Mouse (Mus musculus): ENCODE results near the gene Ei24. TPM values are rescaled to one million over a fixed set of nuclear protein-coding genes. Genes with fewer than 3 reads are reported as not detected.

The Ei24 gene
- 74.8 and 106 TPM in 2 replicates for polyA plus RNA-seq (2012; rRNA removed; ENCODE audit: low replicate concordance)

DNA sequence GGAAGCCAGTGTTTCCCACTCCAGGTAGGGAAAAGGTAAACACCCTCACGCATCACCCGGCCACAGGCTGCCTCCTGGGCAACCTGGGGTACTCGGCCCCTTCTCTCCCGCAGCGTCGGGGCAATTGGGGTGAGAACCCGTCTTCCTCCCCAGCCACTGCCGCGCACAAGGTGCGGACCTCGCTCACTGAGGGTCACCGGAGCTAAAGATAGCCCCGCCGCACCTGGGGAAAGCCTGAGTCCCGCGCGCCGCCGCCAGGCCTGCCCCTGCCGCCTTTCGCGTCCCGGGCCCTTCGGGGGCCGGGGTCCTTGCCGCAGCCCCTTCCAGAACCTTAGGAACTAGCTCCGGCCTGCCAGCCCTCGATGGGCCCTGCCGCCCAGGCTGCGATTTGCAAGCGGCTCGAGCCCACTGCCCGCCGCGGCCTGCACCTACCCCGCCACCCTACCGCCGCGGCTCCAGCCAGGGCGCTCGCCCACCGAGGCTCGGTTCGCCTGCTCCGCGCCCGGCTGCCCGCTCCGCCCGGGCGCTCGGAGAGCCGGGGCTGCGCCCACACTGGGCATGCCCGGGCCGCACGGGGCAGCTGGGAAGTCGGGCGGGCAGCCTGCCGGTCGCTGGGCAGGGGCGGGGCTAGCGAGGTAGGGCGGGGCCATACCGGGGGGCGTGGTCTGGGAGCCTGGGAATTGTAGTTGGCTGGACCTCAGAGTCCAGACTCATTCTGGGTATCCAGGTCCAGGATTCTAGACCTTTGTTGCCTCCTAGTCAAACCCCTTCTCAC, at the start of gene Ei24:
TSS of gene Ei24 (minus strand) at position 613 of the 775 bp plus-strand sequence.

DNA sequence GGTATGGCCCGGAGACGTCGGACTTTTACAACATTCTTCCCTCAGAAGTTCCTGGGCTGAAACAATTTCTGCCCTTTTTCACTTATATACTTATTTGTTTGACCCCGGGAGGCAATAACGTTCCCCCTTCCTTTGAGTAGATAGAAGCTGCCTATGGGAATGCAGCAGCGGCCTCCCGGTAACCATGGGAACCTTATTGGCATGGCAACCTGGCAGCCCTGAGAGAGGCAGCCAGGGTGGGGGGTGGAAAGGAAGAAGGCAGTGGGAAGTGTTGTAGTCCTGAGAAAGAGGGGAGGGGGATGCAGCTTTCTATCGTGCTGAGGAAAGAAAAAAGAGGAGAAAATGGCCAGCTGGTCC, 24.4 kb upstream of the Ei24 start, which contains the start of gene Fez1:
TSS of gene Fez1 (plus strand) at position 221 of the 357 bp plus-strand sequence.

DNA sequence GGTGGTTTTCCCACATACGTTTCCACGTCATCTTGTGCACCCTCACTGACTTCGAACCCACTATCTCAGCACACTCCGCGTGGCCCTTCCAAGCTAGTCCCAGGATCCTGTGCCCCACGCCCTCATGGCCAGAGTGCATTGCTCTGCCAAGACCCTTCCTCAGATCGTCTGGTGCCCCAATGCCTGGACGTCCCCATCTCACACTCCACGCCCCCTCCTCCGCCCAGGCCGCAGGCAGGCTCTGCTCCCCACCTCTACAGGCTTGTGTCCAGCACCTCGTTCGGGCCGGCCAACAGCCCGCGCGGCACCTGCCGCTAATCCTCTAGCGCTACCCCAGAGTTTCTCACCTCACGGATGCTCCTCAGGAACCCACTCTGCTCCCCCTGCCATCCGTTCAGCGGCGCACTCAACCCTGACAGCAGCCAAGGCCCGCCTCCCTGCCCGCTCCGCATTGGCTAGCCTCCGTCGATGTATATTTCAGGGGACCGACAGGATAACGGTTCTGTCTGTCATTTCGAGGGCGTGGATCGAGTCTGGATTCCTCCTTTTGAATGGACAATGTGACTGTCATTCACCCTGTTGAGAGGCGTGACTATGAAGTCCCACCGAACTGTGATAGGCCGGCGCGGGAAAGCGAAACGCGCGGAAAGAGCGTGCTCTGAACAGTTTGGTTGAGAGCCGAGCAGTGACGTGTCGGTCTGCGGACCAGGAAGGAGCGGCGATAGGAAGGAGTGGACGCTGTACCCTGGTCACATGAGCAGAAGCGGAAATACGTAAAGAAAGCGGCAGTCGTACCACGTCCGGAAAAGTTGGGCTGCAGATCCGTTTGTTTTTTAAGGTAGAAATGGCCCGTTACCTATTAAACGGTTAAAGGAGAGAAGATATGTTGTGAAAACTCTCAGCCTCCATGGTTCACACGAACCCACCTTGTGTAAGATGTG, 29.7 kb downstream of the Ei24 start, which contains the start of gene Stt3a:
TSS of gene Stt3a (minus strand) at position 477 of the 941 bp plus-strand sequence.

Other genes starting within 250 kb of the Ei24 start
- not detected in 2 replicates for gene Gm17689, start 214.8 kb downstream of the Ei24 start, polyA plus RNA-seq (2012; rRNA removed; ENCODE audit: low replicate concordance)
- gene A630095E13Rik, start 154.0 kb downstream of the Ei24 start, polyA plus RNA-seq (2012; rRNA removed; ENCODE audit: low replicate concordance): 0.32 TPM in 1 of 2 replicates, not detected in the other
- gene Acrv1, start 104.2 kb downstream of the Ei24 start, polyA plus RNA-seq (2012; rRNA removed; ENCODE audit: low replicate concordance): not detected in 2 replicates
- gene Chek1, start 70.3 kb downstream of the Ei24 start, polyA plus RNA-seq (2012; rRNA removed; ENCODE audit: low replicate concordance): 0.09 and 2.6 TPM in 2 replicates
- gene Stt3a, start 29.7 kb downstream of the Ei24 start, polyA plus RNA-seq (2012; rRNA removed; ENCODE audit: low replicate concordance): 202 and 364 TPM in 2 replicates
- gene Fez1, start 24.5 kb upstream of the Ei24 start, polyA plus RNA-seq (2012; rRNA removed; ENCODE audit: low replicate concordance): 2.3 and 7.8 TPM in 2 replicates

All from subcutaneous adipose tissue, adult 2 months (tissue).